7 mouse cellular contexts compared by ENCODE assay signal in genomic region chr7:120634301-120634700, GRCm38 (mm10). TPM values are rescaled to one million over a fixed set of nuclear protein-coding genes. Genes with fewer than 3 reads are reported as not detected.
DNase-seq lines count a peak whose midpoint lies in the region; ATAC-seq and TF ChIP-seq lines count a peak whose summit lies in the region.

No protein-coding gene starts in this region.

- H3K4me3 ChIP-seq in testis, adult 2 months (ENCODE audit: control insufficient read depth, low read depth, low read length): peak overlapping the region; percentile 93
- H3K4me3 ChIP-seq in forebrain, embryonic 11.5 days (ENCODE audit: low read depth, low read length): peak overlapping the region; percentile 94
- peak overlapping the region; percentile 91 for H3K4me3 ChIP-seq in intestine, postnatal 0 days (ENCODE audit: low read depth, low read length)
- H3K4me3 ChIP-seq in midbrain, embryonic 14.5 days (replicated peaks; ENCODE audit: low read depth, low read length): peak overlapping the region; percentile 93

- H3K36me3 ChIP-seq in testis, adult 2 months (ENCODE audit: control insufficient read depth, insufficient read depth, low read length): no peaks in the 10 kb centered on the region
- no peaks in the 10 kb centered on the region for H3K36me3 ChIP-seq in forebrain, embryonic 11.5 days (ENCODE audit: control insufficient read depth, insufficient read depth, low read length)
- H3K36me3 ChIP-seq in intestine, postnatal 0 days (ENCODE audit: control insufficient read depth, insufficient read depth): peaks cover 13% of the 10 kb centered on the region
- H3K36me3 ChIP-seq in midbrain, embryonic 14.5 days (ENCODE audit: control insufficient read depth, insufficient read depth, low read length): peaks cover 15% of the 10 kb centered on the region

- TF ChIP-seq CTCF in testis, adult 2 months (IDR thresholded peaks at IDR 0.05; ENCODE audit: control insufficient read depth, insufficient read depth, insufficient replicate concordance, low read depth, low read length): no peak
- no peak for TF ChIP-seq CTCF in intestine, postnatal 0 days (IDR thresholded peaks at IDR 0.05; ENCODE audit: low read depth)

- ATAC-seq in forebrain, embryonic 11.5 days (replicated peaks; ENCODE audit: low FRiP score): no peak; the same call in 1 of the 2 replicates
- no peak for ATAC-seq in intestine, postnatal 0 days
- no peak for ATAC-seq in midbrain, embryonic 14.5 days (ENCODE audit: low FRiP score, low TSS enrichment)

- no peaks in the 10 kb centered on the region for H3K27me3 ChIP-seq in testis, adult 2 months (ENCODE audit: control insufficient read depth, insufficient read depth, low read length)
- H3K27me3 ChIP-seq in forebrain, embryonic 11.5 days (ENCODE audit: control insufficient read depth, insufficient read depth, low read length): no peaks in the 10 kb centered on the region
- H3K27me3 ChIP-seq in intestine, postnatal 0 days (replicated peaks; ENCODE audit: control insufficient read depth, insufficient read depth, low read length): no peaks in the 10 kb centered on the region
- H3K27me3 ChIP-seq in midbrain, embryonic 14.5 days (ENCODE audit: control insufficient read depth, insufficient read depth, low read length): no peaks in the 10 kb centered on the region

- H3K9ac ChIP-seq in forebrain, embryonic 11.5 days (ENCODE audit: low read length): peak overlapping the region; percentile 95
- peak overlapping the region; percentile 94 for H3K9ac ChIP-seq in intestine, postnatal 0 days (ENCODE audit: low read depth, low read length)
- peak overlapping the region; percentile 92 for H3K9ac ChIP-seq in midbrain, embryonic 14.5 days (replicated peaks; ENCODE audit: low read length)

- no peaks in the 10 kb centered on the region for H3K9me3 ChIP-seq in forebrain, embryonic 11.5 days (ENCODE audit: control insufficient read depth, low read length)
- H3K9me3 ChIP-seq in intestine, postnatal 0 days (ENCODE audit: control insufficient read depth): no peaks in the 10 kb centered on the region
- no peaks in the 10 kb centered on the region for H3K9me3 ChIP-seq in midbrain, embryonic 14.5 days (ENCODE audit: control insufficient read depth, low read length)

- no peak for TF ChIP-seq POLR2A in testis, adult 2 months (IDR thresholded peaks at IDR 0.05; ENCODE audit: control insufficient read depth, low read depth, low read length)

- peak overlapping the region; percentile 55; the same call in 1 of the 2 replicates for H3K27ac ChIP-seq in testis, adult 2 months (ENCODE audit: control insufficient read depth, insufficient read depth, low read depth, low read length)
- H3K27ac ChIP-seq in forebrain, embryonic 11.5 days (ENCODE audit: low read depth, low read length): peak overlapping the region; percentile 85; the same call in 1 of the 2 replicates
- H3K27ac ChIP-seq in intestine, postnatal 0 days (ENCODE audit: low read depth, low read length): peak overlapping the region; percentile 97
- H3K27ac ChIP-seq in midbrain, embryonic 14.5 days (replicated peaks; ENCODE audit: low read depth, low read length): peak overlapping the region; percentile 85

- peaks cover 3% of the 10 kb centered on the region for H3K4me1 ChIP-seq in testis, adult 2 months (ENCODE audit: control insufficient read depth, insufficient read depth, low read length)
- no peaks in the 10 kb centered on the region; the same call in 1 of the 2 replicates for H3K4me1 ChIP-seq in forebrain, embryonic 11.5 days (replicated peaks; ENCODE audit: control insufficient read depth, insufficient read depth, low read length)
- peaks cover 6% of the 10 kb centered on the region for H3K4me1 ChIP-seq in intestine, postnatal 0 days (replicated peaks; ENCODE audit: control insufficient read depth, insufficient read depth, low read length)
- peaks cover 16% of the 10 kb centered on the region for H3K4me1 ChIP-seq in midbrain, embryonic 14.5 days (ENCODE audit: control insufficient read depth, insufficient read depth, low read length)

- DNase-seq in testis, postnatal 10 days (ENCODE audit: low spot score): no peak
- no peak for DNase-seq in forebrain, embryonic 11.5 days (ENCODE audit: low spot score)
- DNase-seq in midbrain, embryonic 14.5 days: peak; percentile 15
- no peak for DNase-seq in urinary bladder, postnatal 25 days (ENCODE audit: low spot score)
- no peak for DNase-seq in layer of hippocampus, postnatal 25 days (ENCODE audit: extremely low spot score in 1 of 2, low spot score in 1 of 2)

- H3K4me2 ChIP-seq in forebrain, embryonic 11.5 days (ENCODE audit: low read depth, low read length, severe bottlenecking): peak overlapping the region; percentile 70
- H3K4me2 ChIP-seq in intestine, postnatal 0 days (replicated peaks; ENCODE audit: low read depth): peak overlapping the region; percentile 77
- peak overlapping the region; percentile 95 for H3K4me2 ChIP-seq in midbrain, embryonic 14.5 days (ENCODE audit: low read length)

- 11% methylated on average over 9 of the region's 9 CpGs for WGBS in forebrain, embryonic 11.5 days
- WGBS in intestine, postnatal 0 days: 6% methylated on average over 9 of the region's 9 CpGs
- 12% methylated on average over 9 of the region's 9 CpGs for WGBS in midbrain, embryonic 14.5 days

RNA-seq across cellular contexts. Expression of gene Uqcrc2, which starts 0.7 kb away (rescaled TPM):
- polyA plus RNA-seq in testis, adult 2 months (2012; rRNA removed): 43.5 and 52.8 TPM in 2 replicates
- polyA plus RNA-seq in forebrain, embryonic 11.5 days (2014; fragmentation: Nextera tagmentation; extraction: Ambion mirVana): 182 and 203 TPM in 2 replicates
- 246 and 267 TPM in 2 replicates for polyA plus RNA-seq in intestine, postnatal 0 days (2015; fragmentation: Nextera tagmentation; extraction: Ambion mirVana)
- polyA plus RNA-seq in midbrain, embryonic 14.5 days (2014; fragmentation: Nextera tagmentation; extraction: Ambion mirVana): 227 and 243 TPM in 2 replicates
- 100 to 1,000 TPM; 222 to 250 TPM for total RNA-seq in layer of hippocampus, postnatal 25 days (2021)

RNA-seq across cellular contexts. Expression of gene Pdzd9, which starts 35.8 kb away (rescaled TPM):
- polyA plus RNA-seq in testis, adult 2 months (2012; rRNA removed): 85.9 and 97.7 TPM in 2 replicates
- polyA plus RNA-seq in forebrain, embryonic 11.5 days (2014; fragmentation: Nextera tagmentation; extraction: Ambion mirVana): 0.39 and 0.60 TPM in 2 replicates
- polyA plus RNA-seq in intestine, postnatal 0 days (2015; fragmentation: Nextera tagmentation; extraction: Ambion mirVana): 0.33 and 0.68 TPM in 2 replicates
- 0.36 and 0.45 TPM in 2 replicates for polyA plus RNA-seq in midbrain, embryonic 14.5 days (2014; fragmentation: Nextera tagmentation; extraction: Ambion mirVana)
- not detected for total RNA-seq in layer of hippocampus, postnatal 25 days (2021)

RNA-seq across cellular contexts. Expression of gene Mosmo, which starts 43.1 kb away (rescaled TPM):
- 49.1 and 49.9 TPM in 2 replicates for polyA plus RNA-seq in testis, adult 2 months (2012; rRNA removed)
- 14.1 and 16.6 TPM in 2 replicates for polyA plus RNA-seq in forebrain, embryonic 11.5 days (2014; fragmentation: Nextera tagmentation; extraction: Ambion mirVana)
- polyA plus RNA-seq in intestine, postnatal 0 days (2015; fragmentation: Nextera tagmentation; extraction: Ambion mirVana): 7.0 and 7.4 TPM in 2 replicates
- 15.7 and 18.8 TPM in 2 replicates for polyA plus RNA-seq in midbrain, embryonic 14.5 days (2014; fragmentation: Nextera tagmentation; extraction: Ambion mirVana)
- total RNA-seq in layer of hippocampus, postnatal 25 days (2021): 10 to 100 TPM; 77.8 to 79.9 TPM

Comparison
In these comparisons a context has a peak if more than half of its experiments do, and no peak if none do; other contexts are left out.
1. RNA of gene Pdzd9, which starts 35.8 kb away (polyA plus RNA-seq): 85.9 to 97.7 TPM in testis, adult 2 months; 0.39 to 0.60 TPM in forebrain, embryonic 11.5 days, 0.36 to 0.45 TPM in midbrain, embryonic 14.5 days and 0.33 to 0.68 TPM in intestine, postnatal 0 days; every median in the first group is over 10 times any median in the second.
2. Peak in every context shown above with its lines, with median percentiles within 50 percentile points of each other: H3K27ac ChIP-seq, H3K4me3 ChIP-seq, H3K4me2 ChIP-seq and H3K9ac ChIP-seq.